Mouse (Mus musculus): ENCODE data around the gene Mpp6.

Mpp6 gene

GRCm38 (mm10) chr6:50225232-50225631 lies 115.2 kb downstream of the Mpp6 start:
- no peak for DNase-seq (ENCODE audit: low spot score)

GRCm38 (mm10) chr6:50228180-50228579 lies 118.1 kb downstream of the Mpp6 start:
- DNase-seq (ENCODE audit: low spot score): no peak

- DNase-seq (ENCODE audit: low spot score): no peak
Measured at GRCm38 (mm10) chr6:50231288-50231687, 121.2 kb downstream of the Mpp6 start.

GRCm38 (mm10) chr6:50232984-50233383 lies 122.9 kb downstream of the Mpp6 start:
- DNase-seq (ENCODE audit: low spot score): no peak

DNA sequence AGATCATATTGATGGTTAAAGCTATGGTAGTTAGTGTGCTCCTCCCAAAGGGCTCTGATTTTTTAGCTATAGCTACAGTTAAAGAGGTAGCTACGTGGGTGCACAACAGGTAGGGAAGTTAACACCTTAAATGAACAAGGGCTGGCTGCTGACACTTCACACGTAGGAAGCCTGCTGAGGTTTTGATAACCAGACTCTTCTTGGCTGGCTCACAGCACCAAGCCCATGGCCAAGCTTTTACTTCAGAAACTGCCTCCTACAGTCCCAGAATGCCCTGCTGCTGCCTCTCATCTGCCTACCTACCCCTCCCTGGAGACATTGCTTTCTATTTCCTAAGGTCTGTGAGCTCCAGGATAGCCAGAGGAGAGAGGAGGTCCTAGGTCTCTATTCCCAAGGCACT lies 127.9 kb downstream of the Mpp6 start:
- DNase-seq (ENCODE audit: low spot score): no peak

- no peak for DNase-seq (ENCODE audit: low spot score)
Measured at GRCm38 (mm10) chr6:50239902-50240301, 129.9 kb downstream of the Mpp6 start.

DNA sequence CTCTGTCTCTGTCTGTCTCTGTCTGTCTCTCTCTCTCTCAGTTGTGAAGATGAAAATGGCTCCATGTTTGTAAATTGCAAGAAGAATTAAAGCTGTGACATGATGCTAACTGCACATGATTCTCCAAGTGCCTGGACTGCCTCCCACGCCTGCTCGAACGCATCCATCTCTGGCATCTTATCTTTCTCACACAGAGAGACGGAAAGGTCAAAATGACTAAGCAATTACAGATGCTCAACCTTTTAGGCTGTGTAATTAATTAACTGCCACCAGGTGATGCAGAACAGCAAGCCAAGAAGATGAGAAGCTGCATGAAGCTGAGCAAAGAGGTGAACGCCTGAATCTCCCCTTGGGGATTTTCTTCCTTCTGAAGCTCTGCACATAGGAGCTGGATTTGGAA lies 130.4 kb downstream of the Mpp6 start:
- no peak for DNase-seq (ENCODE audit: low spot score)

- no peak for DNase-seq (ENCODE audit: low spot score)
Measured at GRCm38 (mm10) chr6:50244126-50244525, 134.1 kb downstream of the Mpp6 start.

- DNase-seq (ENCODE audit: low spot score): no peak
Measured at GRCm38 (mm10) chr6:50244967-50245366, 134.9 kb downstream of the Mpp6 start.

DNA sequence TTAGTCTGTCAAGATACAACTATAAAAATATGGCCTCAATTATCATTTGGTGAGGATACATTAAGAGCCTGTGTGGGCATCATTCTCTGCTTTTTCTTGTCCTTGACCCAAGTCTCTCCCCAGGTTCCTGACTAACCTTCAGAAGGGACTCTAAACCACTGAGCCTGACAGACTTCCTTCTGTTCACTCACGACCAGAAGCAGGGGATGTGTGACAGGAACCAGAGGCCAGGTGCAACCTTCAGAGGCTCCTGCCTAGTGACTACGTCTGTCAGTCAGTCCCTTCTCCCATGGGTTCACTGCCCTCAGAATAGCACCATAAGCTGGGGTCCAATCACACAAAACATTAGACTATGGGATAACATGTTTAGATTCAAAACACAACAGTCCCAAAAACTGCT lies 137.3 kb downstream of the Mpp6 start:
- DNase-seq (ENCODE audit: low spot score): no peak

DNA sequence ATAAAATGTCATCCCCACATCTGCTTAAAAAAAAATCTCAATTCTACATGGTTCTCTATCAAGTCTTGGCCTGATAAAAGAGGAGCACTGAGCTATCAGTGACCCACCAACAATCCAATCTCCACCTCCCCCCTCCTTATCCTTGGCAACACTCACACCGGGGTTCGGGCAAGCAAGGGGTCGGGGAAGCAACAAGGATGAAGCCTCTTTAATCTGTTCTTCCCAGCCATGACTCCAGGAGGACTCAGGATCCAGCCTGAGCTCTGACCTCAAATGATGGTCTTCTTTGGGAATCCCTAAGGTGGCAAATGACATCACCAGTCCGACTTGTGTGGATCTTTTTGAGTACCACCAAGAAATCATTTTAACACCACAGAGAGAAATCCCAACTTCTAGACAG lies 137.8 kb downstream of the Mpp6 start:
- DNase-seq (ENCODE audit: low spot score): no peak

Data from urinary bladder, postnatal 10 days (tissue).